Mouse (Mus musculus): ENCODE measurements at regions not wholly inside any gene's neighbourhood (a gene's known extent, or its start where the extent isn't known, plus 50 kb on each side); places are given as distances from the start of the nearest gene placed in this dataset.

DNA sequence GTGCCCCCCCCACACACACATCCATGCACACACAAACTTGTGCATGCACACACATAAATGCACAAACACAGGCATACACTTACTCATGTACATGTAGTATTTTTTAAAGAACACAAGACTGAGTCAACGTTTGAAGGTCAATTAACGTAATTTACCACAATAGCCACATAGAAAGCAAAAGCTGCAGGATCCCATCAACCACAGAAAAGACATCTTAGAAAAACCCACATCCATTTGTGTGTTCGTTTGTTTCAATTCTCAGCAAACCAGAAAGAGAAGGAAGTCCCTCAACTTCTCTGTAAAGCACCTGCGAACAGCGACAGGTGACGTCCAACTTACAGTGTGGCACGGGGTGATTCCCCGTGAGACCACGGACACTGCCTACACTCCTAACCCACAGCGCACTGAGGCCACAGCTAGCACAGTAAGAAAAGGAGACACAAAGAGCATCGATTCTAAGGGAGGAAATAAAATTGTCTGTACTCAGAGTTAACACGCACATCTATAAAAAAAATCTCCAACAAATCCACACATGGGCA lies 53.8 kb downstream of the Dio3 start:
- no peak for DNase-seq (ENCODE audit: low read depth)

DNA sequence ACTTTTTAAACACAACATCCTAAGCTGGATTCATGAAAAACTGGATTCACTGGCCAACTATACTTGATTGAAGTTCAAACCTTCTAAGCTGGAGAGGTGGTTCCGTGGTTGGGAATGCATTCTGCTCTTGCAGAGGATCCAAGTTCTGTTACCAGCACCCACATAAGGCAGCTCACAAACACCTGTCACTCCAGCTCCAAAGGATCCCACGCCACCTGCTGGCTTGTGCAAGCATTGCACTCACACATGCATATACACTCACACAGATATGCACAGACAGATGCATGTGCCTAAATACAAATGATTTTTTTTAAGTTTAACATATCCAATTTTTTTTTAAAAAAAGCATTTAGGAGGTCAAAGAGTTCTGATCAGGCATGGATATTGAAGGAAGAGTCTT lies 55.7 kb downstream of the Dio3 start:
- no peak for DNase-seq (ENCODE audit: low read depth)

DNA sequence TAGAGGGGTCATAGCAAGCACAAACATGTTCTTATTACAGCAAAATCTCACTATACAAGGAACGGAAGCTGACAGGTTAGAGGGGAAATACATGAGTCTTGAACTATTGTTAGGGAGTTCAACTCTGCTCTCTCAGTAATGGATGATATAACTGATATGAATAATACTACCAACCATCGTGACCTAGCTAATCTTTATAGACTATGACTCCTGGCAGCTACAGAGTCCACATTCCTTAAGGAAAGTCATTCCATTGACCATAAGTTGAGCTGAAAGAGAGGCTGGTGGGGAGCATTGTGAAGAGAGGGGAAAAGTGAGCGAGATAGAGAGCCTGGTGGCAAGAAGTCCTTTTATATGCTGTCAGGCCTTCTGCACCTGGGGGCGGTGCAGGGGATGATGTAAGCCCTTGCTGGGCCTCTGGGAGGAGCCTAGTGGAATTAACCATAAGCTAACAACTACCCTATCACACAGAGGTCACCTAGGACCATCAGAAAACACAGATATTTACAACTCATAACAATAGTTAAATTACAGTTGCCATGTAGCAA lies 65.5 kb downstream of the Dio3 start:
- DNase-seq (ENCODE audit: low read depth): no peak

DNA sequence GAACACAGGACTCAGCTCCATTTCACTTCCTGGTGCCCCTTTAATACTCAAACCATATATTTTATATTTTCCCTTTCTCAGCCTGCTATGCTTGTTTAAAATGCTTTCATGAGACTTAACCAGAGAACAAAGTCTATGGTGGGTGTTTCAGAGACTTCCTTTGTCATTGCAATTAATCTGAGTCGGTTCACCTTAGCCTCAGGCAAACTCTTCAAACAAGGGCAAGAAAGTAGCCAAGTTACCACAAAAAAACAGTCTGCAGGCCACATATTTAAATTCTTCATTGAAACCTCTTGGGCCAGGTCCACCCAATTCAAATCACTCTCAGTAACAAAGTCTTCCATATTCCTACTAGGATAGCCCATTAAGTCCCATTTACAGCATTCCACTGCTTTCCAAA lies 70.8 kb downstream of the Dio3 start:
- DNase-seq (ENCODE audit: low read depth): no peak

DNA sequence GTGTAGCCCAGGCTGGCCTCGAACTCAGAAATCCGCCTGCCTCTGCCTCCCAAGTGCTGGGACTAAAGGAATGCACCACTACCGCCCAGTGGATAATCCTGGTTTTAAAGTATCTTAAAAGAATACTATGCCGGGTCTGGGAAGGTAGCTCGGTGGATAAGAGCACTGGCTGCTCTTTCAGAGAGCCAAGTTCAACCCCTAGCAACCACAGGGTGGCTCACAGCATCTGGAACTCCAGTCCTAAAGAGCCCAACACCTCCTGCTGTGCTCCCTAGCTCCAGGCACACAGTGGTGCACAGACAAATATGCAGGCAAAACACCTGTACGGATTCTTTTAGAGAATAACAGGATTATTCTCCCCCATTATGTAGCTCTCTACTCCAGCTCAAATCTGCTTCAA lies 77.0 kb downstream of the Dio3 start:
- DNase-seq (ENCODE audit: low read depth): no peak

DNA sequence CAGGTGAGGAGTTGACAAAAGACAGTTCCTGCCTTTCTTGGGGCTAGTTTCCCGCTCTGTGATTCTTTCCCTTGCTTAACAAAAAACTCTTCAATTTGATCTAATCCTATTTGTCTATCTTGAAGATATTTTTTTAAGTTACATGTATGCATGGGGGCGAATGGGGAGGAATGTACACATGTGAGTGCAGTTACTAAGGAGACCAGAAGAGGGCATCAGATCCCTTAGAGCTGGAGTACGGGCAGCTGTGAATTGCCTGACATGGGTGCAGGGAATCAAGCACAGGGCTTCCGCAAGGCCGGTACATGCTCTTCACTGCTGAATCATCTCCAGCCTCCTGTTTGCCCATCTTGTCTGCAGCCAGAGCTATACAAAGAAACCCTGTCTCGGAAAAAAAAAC lies 79.8 kb upstream of the Ppp2r5c start:
- no peak for DNase-seq (ENCODE audit: low read depth)

DNA sequence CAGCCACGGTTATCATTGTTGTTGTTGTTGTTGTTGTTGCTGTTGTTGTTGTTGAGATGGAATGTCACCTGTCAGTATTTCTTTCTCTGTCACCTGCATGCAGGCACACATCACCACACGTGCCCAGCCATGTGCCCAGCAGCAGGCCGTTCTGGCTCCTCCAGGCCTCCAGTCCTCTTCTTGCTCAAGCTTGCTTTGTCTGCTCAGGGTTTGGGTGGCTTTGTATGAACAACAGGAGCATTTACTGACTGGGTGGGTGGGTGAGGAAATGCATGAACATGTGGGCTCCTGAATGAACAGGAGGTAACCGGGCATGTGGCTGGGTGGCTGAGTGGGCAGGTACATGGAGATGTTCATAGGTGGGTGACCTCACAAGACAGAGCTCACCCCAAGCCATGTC lies 79.1 kb upstream of the Ppp2r5c start:
- DNase-seq (ENCODE audit: low read depth): no peak

DNA sequence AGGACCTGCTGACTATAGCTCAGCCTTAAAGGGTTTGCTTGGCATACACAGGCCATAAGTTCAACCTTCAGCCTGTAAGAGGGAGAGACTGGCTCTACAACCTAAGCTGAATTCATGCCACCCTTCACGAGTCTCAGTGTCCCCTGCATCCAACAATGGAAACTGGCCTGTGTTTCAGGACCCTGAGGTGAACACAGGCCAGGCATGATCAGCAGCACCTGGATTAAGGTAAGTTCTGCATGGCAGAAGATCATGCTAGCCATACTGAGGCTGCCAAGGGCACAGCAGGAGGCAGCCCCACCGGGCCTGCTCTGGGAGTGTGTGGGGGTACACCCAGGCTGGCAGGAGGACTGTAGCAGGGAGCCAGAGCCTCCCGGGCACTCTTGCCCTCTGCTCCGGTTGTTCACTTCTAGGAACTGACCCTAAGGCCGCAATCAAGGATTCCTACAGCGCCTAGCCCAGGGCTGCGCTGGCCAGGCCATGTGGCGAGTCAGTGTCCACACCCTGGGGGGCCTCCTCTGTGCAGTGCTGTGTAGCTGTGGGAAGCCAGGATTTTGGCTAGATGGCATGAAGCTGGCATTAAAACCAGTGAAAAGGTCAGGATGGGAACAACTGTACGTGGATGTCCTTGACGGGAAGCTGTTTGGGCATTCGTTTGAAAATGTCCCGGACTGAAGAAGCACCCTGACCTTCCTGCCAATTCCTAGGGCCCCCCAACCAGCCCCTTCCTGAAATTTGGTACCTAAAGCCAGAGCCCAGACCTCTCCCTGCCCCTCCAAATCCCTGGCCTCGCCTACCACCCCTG lies 74.8 kb upstream of the Ppp2r5c start:
- DNase-seq (ENCODE audit: low read depth): no peak

DNA sequence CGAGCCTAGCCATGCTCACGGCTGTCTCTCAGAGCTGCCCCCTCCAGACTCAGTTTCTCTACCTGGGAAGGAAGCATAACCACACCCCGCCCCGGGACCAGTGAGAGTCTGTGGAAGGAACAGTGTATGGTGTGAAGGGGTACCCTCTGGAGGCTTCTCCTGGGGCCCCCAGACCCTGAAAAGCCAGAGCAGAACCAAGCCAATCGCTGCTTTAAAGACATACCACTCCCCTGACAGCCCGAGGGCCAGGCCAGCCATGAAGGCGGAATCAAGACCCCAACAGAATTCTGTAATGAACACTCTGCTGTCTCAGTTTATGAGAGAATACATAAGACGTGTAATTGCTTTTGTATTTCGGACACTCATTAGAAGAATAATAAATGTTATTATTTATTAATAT lies 73.9 kb upstream of the Ppp2r5c start:
- no peak for DNase-seq (ENCODE audit: low read depth)

DNA sequence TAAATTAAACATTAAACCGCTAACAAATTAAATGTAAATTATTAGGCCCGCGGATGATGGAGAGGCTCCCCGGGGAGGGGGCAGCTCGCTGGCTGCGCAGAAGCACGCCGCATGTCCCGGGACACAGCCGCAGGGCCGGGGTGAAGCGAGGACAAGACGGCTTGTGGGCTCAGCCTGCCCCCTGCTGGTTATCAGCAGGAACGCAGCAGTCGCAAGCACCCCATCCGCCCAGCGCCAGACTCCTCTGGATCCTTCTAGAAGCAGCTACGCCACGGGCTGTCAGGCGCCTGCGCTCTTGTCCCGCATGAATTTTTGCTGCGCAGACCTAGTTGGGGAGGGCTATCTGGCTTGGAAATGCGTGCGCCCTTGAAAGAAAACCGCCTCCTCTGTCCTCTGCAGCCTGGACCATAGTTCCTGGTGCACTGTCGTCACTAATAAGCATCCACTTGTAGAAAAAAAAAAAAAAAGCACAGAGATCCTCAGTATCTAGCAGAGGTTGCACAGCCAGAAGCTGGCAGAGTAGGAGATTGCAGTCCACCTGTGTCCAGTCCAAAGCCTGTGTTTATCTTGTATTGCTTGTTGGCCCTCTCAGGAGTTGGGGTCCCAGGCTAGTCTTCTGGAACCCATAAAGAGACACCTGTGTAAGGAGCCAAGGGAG lies 73.4 kb upstream of the Ppp2r5c start:
- peak; percentile 66 for DNase-seq (ENCODE audit: low read depth)

DNA sequence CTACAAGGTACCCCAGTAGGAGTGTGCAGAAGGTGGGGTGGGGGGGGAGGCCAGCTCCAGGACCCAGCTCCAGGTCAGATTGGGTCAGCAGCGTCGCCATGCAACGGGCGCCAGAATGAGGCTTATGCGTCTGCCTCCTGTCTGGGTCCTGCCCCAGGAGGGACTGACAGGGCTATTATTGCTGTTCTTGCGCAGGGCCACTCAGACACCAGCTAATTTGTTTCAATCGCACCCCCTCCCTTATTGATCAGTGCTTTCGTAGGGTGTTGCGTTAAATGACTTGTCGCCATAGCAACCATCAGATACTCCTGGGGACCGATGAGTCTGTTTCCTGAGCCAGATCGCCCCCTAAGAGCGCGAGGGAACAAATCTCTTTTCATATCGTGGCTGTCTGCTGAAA lies 71.8 kb upstream of the Ppp2r5c start:
- DNase-seq (ENCODE audit: low read depth): no peak

DNA sequence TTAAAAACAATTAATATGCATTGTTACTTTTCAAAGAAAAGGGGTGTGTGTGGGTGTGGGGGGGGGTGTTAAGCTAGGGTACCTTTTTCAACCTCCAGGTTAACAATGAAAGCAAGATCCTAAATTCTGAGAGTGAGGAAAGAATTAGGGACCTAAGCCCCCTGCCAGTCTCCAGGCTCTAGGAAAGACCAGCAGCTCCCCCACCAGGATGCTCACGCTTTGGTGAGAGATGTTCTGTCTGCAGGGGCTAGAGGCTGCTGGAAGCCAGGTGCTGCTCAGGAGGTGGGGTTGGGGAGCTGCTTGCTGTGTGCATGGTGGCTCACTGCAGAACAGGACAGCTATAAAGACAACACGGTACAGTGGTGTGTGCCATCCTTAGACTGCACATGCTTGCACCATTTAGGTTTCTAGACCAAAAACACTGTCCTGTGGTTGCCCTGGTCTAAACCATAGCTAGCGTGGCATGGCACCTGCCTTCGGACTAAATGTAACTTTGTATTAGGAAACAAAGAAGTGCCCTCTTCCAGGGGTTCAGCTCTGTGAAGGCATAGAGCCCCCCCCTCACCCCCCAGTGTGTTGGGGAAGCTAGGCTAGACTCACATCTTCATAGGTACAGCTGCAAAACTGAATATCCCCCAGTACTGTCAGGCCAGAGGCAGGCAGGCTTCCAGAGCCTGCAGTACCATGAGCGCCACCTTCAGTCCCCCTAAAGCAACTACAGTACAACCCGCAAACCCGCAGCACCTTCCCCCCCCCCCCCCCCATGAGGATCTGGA lies 70.7 kb upstream of the Ppp2r5c start:
- DNase-seq (ENCODE audit: low read depth): no peak

DNA sequence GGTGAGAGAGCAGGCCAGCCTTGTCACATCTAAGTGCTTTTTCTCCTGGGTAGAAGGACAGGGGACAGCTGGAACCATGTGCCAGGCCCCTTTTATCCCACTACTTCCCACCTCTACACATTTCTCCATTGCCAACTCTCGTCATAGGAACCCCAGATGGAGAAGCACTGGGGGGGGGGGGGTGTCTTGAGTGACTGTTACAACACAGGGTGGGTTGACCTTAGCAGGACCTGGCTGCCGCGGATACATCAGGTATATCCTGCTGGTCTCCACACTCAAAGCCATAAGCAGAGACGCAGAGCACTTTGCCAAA lies 70.1 kb upstream of the Ppp2r5c start:
- DNase-seq (ENCODE audit: low read depth): no peak

DNA sequence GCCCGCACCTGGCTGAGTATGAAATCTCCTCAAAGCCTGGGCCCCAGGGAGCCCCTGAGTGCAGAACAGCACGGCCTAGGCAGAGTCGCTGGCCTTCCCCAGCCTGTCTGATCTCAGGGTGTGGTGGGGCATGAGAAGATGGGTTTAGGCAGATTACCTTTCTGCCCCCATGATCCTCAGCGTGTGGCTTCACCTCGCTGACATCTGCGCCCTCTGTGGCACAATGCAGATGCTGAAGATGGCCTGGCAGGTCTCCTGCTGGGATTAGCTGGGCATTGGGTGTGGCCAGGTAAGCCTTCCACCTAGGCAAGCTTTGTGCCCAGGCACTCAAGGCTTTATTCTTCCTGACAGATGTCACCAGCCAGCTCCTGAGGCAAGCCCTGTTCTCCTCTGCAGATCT lies 69.6 kb upstream of the Ppp2r5c start:
- DNase-seq (ENCODE audit: low read depth): no peak

DNA sequence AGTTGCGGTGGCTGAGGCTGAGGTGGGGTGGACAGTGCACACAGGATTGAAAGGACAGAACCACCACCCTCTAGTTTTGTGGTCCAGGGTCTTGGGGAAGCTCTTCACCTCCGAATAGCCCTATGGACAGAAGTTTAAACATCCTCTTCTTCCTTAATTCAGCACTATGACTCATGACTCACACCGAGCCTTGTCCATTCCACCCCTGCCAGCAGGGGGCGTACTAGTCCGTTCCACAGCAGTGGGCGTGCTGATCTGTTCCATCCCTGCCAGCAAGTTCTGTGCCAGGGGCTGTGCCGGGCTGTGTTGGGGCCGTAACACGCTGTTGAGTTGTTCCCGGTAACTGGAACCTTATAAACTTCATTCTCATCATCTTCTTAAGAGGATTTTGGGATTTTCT lies 69.2 kb upstream of the Ppp2r5c start:
- no peak for DNase-seq (ENCODE audit: low read depth)

DNA sequence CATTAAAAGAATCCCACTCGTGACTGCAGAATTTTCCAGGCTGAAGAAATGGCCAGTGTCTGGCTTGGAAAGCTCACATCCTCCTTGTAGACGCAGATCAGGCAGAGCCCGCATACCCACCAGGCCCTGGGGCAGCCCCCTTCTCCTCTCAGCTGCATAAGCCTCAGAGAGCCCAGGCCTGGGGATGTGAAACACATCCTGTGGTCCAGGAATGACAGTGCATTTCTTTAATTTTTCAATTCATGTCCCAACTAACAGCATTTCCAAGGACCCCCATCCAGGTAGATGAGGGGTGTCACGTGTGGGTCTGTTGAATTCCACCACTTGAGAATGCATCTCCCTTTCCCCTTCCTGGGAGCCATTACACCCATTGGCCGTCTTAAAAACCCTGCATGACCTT lies 68.6 kb upstream of the Ppp2r5c start:
- no peak for DNase-seq (ENCODE audit: low read depth)

DNA sequence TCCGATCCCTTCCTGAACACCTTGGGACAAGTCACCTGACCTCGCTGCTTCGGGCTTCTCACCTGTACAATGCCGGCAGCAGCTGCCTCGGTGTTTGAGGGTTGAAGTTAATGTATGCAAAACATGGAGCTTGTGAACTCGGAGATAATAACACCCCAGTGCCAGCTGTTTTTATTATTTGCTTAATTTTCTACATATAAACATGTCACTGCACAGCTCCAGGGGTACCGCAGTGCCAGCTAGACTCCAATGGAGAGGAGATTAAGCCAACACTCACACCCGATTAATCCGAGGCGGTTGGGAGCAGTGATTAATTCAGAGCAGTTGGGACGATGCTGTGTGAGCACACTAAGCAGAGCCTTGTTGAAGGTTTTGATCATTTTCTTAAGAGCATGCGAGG lies 67.2 kb upstream of the Ppp2r5c start:
- DNase-seq (ENCODE audit: low read depth): no peak

DNA sequence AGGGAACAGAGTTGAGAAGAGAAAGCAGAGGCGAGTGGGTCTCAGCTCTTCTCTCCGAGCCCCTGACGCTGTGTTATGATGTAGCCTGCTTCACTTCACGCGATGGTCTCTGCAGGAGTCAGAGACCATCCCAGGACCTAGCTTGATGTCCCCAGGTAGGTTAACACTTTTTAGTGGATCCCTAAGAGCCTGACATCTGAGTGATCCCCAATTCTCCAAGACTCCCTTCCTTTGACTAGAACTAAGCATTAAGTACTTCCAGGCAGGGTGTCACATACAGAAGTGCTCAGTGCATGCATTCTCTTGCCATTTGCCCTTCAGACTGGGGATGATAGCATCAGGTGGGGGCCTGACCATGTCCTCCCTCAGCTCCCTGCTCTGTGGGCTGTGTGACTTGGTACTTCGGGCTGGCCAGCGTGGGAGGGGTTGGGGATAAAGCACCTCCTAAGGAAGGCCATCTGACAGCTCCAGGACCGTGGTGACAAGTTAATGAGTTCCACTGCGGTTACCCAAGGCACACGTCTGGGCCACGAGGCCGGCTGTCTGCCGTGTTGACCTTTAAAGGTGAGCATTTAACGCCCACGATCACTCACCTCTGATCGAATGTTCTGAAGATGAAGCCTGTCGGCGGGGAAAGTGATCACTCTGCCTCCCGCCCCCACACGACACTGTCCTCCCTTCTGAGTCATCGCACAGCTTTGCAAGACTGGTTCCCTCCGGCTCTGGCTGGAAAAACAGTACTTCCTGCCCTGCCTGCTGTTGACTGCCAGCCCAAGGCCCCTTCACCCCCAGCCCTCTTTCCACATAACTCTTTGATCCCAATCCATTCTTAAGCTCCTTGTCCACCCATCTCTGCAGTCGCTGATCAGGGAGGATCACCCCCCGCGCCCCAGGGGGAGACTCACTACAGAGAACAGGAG lies 65.8 kb upstream of the Ppp2r5c start:
- DNase-seq (ENCODE audit: low read depth): peak; percentile 40

DNA sequence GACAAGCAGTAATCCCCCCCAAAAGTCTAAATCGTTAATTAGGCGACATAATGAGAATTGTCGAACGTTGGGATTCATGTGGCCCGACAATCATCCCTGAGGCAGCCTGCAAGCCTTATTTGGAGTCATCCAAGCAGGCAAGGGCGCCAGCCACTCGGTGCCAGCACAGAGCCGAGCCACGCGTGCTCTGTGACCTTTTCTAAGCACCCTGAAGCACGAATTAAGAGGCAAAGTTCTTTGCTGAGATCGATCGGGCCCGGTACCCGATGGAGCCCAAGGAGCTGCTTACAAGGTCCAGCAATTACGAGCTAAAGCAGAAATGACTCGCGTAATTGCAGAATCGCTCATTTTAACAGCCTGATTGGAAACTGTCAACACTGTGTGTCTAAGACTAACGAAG lies 61.9 kb upstream of the Ppp2r5c start:
- DNase-seq (ENCODE audit: low read depth): no peak

DNA sequence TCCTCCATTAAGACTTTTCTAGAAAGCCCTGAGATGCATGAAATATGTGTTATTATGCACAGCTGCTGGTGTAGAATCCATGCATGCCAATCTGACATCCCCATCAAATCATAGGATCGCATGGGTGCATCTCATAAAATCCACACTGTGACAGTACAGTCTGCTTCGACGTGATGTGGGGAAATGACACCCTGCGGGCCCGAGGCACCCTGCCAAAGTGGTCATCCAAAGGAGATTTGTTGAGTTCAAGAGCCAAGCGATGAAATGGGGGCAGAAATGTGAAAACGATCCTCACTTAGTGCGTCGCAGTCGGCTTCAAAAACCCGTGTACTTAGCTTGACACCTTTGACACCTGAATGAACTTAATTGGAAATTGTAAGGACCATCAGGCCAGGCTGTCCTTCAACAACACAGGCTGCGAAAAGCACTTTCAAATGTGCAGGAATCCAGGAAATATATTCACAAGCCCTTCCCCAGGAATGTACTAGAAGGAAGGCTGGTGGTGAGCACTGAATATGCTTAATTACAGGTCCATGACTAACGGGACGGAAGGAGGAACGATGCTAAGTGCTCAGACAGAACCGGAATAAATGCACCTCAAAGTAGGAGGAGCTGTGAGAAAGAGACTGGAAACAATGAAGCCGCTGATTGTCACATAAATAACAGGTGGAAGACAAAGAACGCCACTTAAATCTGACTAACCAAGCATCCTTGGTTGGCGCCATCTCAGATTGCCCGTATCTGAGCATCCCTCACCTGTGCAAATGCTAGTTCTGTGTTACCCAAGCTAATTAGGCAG lies 60.9 kb upstream of the Ppp2r5c start:
- DNase-seq (ENCODE audit: low read depth): no peak

DNA sequence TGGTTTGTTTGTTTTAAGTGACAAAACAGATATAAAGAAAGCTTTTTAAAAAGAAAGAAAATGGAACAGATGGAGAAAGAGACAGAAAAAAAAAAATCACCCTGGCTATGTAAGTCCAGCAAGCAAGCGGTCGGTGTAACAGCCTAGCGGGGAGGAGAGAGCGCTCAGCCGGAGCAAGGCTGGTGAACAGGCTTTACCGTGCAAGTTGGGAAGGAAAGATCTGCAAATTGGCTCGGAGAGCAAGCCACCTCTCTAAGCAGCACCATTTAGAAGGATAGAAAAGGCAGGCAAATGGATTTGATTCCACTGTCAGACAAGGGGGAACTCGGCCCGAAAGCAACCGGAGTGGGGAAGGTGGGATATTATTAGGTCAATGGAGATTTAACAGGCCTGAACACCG lies 59.9 kb upstream of the Ppp2r5c start:
- no peak for DNase-seq (ENCODE audit: low read depth)

Data from fibroblast of lung, adult 2 months (primary cell).